Mouse (Mus musculus): ENCODE measurements around the gene Idnk.

- no peak for TF ChIP-seq CHD1 (IDR thresholded peaks at IDR 0.05; ENCODE audit: low read depth, low read length)
- peak; percentile 47 to 72 for TF ChIP-seq CTCF (conservative IDR thresholded peaks at IDR 0.05 in 1 of 2, IDR thresholded peaks at IDR 0.05 in 1 of 2; ENCODE audit: low read depth in 2 of 2, low read length in 2 of 2)
- no peak for TF ChIP-seq ZNF384 (IDR thresholded peaks at IDR 0.05; ENCODE audit: low read depth, low read length)
- TF ChIP-seq SIN3A (IDR thresholded peaks at IDR 0.05; ENCODE audit: low read length) = no peak
- no peak for TF ChIP-seq POLR2A (IDR thresholded peaks at IDR 0.05; ENCODE audit: low read depth, low read length)
- no peak for TF ChIP-seq MXI1 (IDR thresholded peaks at IDR 0.05; ENCODE audit: low read depth, low read length)
- no peak for TF ChIP-seq JUND (conservative IDR thresholded peaks at IDR 0.05; ENCODE audit: low read depth, low read length)
- no peak for TF ChIP-seq GABPA (IDR thresholded peaks at IDR 0.05; ENCODE audit: insufficient replicate concordance, low read depth, low read length)
- no peak for TF ChIP-seq MAX (IDR thresholded peaks at IDR 0.05; ENCODE audit: low read length)
- no peak for TF ChIP-seq ELF1 (IDR thresholded peaks at IDR 0.05; ENCODE audit: low read depth, low read length)
Measured at GRCm38 (mm10) chr13:58117318-58118017, 40.0 kb upstream of the Idnk start.

Measured in CH12.LX (cell line).